Mouse (Mus musculus): Measurements from ENCODE around the gene Ndrg4.

Ndrg4 gene

DNA sequence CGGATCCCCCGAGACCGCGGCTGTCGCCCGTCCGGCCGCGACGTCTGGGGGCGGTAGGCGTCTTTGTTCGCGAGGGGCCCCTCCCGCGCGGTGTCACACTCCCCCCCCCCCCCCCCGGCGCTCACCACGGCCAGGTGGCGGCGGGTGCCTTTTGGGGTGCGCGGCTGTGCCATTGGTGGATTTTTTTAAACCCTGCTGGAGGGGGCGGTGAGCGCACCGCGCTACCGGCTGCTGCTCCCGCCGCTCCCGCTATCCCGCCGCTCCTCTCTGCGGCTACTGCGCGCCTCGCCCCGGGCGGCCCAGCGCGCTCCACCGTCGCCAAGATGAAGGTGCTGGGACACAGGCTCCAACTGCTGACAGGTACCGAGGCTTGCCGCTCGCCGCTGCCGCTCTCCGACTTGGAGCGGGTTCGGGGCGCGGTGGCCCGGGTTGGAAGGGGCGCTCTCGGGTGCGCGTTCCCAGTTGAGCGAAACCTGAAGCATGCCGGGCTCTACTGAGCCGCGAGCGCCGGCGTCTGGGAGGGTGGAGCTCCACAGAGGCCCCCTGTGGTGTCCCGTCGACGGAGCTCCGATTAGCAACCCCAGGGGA, 1.3 kb downstream of the Ndrg4 start:
- DNase-seq (ENCODE audit: low read depth, low spot score) = no peak

DNA sequence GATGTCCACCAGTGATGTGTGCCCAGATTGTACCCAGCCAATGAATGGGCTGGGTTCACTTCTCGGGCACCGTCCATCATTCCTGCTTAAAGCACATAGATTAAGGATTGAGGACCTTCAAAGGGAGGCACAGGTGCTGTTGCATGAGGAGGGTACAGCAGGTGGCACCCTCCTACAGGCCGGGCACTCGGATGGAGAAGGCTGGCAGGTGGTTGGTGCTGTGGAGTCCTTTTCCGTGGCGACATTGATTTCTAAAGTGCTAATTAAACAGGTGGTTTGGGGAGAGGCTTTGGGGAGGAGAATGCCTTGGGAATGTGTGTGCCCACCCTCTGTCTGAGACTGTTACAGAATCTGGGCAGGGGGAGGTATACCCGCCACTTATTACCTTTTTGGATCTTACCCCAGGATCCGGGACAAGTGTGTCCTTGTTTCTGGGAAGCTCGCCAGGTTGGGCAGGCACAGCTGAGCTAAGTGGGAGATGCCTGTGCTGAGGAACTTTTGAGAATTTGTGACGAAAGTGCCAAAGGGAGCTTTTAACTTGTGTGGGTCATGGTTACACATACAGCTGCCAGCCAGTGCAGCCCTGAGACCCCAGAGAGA, 11.4 kb downstream of the Ndrg4 start:
- no peak for DNase-seq (ENCODE audit: low read depth, low spot score)

DNA sequence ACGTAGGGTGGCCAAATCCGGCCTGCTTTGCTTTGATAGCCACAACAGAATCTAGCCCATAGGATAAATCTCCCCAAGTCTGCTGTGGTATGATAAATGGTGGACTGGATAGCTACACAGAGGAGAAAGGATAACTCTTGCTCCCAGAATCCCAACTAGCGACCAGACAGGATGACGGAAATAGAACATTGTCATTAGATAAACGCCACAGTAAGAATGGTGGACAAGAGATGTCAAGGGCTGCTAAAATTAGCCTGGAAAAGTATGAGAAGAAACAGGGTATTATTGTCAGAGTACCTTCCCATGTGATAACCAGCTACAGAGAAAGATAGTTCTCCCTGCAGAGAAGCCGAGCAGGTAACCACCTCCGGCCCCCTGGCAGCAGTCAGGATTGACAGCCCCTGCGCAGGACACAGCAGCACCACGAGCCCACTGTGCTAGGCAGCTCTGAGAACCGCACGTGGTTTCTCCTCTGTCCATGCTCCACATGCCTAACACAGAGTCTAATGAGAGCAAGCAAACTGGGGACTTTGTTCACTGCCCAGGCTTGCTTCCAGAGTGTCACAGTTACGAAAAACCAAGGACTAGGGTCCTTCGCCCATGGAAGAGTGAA, 14.3 kb downstream of the Ndrg4 start:
- no peak for DNase-seq (ENCODE audit: low read depth, low spot score)

DNA sequence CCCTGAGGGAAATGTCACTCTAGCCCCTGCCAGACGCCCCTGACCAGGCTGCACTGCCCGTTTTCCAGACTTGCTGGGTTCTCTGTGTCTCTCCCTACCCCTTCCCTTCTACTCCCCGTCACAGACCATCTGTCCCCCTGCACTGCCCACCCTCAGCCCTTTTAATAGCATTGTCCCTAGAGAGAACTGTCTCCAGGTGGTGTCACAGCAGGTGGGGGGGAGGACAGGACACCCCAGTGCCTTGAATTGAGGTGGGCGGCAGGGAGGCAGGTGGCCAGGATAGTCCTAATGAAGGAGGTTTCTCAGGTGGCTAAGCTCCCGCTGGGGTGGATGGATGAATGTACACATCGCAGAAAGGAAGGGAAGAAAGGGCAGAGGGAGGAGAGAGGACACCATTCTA, 17.9 kb downstream of the Ndrg4 start:
- no peak for DNase-seq (ENCODE audit: low read depth, low spot score)

DNA sequence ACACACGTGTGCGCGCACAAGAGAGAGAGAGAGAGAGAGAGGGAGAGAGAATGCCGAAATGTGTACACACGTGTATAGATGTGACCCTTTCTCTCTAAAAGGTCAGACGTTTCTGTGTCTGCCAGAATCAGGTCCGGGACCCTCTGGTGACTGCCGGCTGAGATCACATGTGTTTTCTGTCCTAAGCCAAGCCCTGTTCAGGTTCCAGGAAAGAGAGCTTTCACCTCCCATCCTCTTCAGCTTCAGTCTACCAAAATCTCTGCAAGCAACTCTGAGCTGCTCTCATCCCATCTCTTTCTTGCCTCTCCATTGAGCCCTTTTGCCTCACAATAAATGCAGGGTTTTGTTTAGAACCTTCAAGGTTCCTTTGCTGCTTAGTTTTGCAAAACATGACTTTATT, 19.9 kb downstream of the Ndrg4 start:
- DNase-seq (ENCODE audit: low read depth, low spot score) = no peak

DNA sequence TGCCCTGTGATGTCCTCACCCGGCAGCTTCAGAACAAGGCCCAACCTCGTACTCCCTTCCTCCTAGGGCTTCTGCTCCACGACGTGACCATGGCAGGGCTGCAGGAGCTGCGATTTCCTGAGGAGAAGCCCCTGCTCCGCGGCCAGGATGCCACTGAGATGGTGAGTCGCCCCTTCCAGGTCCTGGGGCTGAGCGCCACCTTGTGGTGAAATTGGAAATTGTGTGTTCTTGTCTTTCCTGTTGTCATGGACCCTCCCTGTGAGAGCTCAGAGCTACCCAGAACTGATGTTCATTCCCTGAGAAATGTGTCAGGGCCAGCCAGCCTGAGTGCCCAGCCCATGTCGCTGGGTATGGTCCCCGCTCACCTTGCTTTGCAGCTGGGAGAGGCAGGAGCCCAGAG, 20.3 kb downstream of the Ndrg4 start:
- peak; percentile 93 for DNase-seq (ENCODE audit: low read depth, low spot score)

DNA sequence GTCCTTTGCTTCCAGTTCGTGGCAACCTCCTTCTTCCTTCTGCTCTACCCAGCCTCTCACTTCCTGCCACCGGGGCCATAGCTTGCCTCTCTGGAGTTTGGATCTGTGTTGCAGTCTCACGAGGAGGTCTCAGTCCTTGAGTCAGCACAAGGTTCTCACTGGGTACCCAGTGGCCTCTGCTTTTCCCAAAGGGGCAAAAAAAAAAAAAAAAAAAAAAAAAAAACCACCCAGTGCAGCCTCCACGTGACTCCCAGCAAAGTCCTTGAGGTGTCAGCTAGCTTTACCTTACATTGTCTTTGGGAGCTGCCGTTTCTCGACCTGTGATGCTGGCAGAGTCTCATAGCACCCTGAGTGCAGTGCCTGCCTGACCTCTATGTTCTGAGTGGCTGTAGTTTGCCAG, 21.4 kb downstream of the Ndrg4 start:
- DNase-seq (ENCODE audit: low read depth, low spot score) = no peak

DNA sequence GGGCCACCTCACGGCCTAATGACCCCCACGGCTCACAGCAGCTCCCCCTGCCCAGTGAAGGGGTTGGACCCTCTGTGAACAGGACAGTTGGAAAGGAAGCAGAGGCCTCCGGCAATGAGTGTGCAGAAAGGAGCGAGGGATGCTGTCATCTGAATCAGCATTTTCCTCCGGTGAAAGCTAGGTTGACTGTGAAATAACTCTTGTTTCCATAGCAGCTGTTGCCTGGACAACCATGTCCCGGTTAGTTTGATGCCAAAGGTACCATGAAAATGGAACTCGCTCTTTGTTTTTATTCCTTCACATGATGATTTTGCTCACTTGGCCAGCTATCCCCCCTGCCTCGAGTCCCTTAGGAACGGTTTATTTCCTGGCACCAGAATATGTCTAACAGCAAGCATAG, 23.5 kb downstream of the Ndrg4 start:
- peak; percentile 48 for DNase-seq (ENCODE audit: low read depth, low spot score)

DNA sequence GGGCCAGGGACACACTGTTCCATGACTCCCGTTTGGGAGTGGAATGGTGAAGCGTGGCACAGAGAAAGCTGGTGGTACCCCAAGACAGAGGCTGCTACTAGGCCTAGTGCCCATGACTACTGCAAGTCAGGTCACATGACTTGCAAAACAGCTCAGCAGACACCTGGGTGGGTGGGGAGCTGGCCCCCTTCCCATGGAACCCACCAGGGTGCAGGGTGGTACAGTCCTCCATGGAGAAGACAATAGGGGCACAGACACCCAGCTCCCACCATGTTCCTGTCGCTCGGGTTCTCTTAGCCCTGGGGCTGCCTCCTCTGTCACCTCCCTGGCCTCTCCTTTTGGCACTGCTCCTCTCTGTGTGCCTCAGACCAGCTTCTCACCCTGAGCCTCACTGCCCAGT, 25.0 kb downstream of the Ndrg4 start:
- no peak for DNase-seq (ENCODE audit: low read depth, low spot score)

DNA sequence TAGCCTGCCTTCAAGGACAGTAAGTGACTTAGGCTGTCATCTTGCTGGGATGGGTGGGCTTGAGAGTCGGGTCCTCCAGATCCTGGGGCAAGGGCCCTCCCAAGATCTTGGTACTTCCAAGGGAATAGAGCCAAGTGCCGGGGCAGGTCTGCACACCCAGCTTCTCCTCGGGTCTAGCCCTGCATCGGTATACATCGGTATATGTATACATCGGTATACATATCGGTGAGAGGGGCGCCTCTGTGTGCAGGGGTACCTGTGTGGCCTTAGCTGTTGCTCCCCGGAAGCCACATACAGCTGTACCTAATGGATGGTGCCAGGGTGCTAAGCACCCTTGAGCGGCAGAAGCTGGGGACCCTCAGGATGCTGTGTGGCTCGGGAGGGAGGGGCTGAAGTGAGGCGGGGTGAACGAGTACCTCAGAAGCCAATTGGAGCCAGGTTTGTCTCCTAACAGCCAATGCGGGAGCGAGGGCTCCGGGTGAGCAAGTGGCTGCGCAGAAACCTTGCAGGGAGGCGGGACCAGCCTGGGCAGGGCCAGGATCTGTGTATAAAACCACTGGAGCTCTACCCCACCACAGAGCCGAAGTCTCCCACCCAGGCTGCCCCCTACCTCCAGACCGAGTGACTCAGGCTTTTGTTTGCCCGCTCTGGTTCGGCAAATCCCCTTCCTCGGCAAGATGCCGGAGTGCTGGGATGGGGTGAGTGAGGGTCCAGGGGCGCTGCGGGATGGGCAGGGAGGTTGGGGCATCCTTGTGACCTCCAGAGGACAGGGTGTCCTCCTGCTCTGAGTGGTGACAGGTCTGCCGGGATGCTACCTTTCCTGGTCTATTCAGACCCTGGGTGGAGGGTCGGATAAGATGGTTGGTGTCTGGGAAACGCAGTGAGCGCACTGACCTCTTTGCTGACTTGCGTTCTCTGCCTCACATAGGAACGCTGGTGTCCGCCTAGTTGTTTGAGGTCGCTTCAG, 26.0 kb downstream of the Ndrg4 start:
- peak; percentile 91 for DNase-seq (ENCODE audit: low read depth, low spot score)

DNA sequence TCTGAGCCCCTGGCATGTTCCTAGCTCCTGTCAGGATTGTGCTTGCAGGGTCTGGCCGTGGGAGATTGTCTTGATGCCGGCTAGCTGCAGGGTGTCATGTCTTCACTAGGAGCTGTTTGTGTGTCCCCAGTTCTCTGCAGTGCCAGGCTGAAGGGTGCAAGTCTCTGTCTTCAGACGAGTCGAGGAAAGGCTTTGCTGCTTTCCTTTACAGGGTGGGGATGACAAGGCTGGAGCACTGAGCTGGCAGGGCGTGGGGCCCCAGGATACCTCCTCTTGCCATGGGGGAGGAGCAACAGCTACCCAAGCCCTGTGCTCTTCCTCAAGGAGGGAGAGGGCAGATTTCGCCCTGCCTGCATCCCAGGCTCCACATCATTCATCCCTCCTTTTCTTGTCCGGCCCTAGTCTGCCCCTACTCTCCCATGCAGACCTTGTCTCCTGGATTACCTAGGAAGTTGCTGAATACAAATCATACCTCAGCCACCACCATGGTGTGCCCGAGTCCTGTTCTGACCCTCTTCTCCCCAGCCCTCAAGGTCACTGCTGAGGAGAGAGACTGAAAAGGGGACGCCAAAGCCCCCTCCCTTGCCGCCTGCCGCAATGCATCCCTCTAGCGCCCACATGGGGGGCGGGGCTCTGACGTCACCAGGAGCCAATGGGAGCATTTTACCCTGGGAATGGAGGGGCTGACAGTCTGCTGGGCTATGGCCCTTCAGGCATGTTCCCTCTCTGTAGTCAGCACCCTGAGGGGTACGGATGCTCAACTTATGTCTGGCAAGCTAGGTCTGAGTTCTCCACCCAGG, 26.9 kb downstream of the Ndrg4 start:
- peak; percentile 55 for DNase-seq (ENCODE audit: low read depth, low spot score)

DNA sequence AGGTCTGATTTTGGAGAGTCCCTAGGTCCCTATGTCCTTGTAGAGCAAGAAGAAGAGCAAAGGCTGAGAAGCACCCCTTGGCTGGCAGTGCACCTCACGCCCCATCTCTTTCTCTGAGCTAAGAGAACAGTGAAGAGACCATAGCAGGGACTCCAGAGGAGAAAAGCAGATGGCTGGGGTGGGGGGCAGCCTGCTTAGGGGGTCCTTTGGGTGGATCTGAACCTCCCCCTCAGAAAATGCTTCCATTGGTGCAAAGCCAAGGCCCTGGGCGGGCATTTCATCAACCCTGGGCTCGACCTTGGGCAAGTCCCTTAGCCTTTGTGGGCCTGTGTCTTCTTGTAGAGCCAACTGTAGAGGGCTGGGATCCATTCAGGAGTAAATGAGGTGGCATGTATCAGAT, 27.8 kb downstream of the Ndrg4 start:
- no peak for DNase-seq (ENCODE audit: low read depth, low spot score)

DNA sequence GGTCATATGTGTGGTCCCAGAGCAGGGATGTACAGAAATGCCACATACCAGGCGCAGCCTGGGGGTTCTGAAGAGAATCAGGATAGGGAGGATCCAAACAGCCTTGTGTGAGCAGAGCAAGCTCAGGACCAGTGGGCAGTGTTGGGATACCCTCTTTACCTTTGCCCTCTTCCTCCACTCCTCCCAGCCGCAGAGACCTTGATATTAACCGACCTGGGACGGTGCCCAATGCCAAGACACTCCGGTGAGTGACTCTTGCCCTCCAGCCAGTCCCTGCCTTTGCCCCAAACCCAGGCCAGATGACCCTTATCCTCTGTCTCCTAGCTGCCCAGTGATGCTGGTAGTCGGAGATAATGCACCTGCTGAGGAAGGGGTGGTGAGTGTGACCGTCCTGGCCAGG, 32.8 kb downstream of the Ndrg4 start:
- DNase-seq (ENCODE audit: low read depth, low spot score) = no peak

DNA sequence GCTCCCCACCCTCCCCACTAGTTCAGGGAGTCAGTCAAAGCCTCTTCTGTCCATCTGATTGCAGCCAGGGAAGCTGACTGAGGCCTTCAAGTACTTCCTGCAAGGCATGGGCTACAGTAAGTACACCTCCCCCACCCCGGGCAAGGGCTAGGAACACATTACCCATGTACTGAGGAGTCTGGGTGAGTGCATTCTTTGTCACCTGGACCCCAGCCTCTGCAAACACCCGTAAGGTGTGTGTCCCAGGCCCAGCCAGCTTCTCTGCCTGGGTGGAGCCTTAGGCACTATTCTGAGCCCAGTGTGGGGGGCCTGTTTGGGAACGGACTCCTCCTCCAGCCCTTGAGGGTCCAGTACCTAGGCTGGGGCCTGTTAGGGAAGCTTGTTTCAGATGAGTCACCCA, 34.2 kb downstream of the Ndrg4 start:
- DNase-seq (ENCODE audit: low read depth, low spot score) = no peak

DNA sequence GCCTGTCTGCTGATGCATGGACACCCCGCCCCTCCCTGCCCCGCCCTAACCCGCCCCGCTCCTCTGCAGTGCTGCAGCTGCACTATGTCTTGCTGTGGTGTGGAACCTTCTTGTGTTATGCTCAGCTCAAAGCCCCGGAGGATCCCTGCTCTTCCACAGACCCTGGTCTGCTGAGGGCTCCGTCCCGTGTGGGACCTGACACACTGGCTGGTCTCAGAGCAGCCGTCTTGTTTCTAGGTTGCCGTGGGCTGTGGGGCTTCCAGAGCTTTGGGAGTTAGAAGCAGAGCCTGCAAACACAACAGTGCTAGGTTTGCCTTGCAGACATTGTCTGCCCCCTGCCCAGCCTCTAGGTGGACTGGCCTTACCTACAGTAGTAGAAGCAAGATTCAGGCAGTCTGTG, 35.6 kb downstream of the Ndrg4 start:
- no peak for DNase-seq (ENCODE audit: low read depth, low spot score)

DNA sequence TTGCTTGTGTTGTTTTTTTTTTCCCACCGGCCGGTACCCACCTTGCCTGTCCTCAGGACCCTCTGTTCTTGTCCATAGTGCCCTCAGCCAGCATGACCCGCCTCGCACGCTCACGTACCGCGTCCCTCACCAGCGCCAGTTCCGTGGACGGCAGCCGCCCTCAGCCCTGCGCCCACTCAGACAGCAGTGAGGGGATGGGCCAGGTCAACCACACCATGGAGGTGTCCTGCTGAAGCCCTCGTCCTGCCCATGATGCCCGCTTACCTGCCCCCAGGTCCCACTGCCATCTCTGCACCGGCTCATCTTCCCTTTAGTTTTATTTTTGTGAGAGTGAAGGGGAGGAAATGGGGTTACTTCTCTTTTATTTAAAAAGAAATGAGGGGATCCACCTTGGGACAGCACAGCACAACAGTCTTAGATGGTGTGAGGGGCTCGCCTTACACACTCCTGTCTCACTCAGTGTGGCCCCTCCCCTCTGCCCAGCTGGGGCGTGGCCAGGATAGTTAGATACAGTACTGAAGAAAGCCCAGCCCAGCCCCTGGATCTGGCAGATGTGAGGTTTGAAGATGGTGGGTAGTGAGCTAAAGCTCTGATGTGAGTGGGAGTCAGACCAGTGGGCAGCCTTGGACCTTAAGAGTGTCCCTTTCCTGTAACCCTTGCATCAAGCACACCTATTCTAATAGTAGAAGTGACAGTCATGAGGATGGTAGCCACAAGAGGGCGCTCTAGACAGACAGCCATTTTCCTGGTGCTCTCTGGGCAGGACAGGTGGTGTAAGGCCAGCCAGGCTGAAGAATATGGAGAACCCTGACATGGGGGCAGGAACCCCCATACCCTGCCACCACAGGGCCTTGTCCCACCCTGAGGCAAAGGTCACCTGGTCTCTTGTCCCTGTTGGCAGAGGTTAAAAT, 36.6 kb downstream of the Ndrg4 start:
- DNase-seq (ENCODE audit: low read depth, low spot score) = peak; percentile 76

DNA sequence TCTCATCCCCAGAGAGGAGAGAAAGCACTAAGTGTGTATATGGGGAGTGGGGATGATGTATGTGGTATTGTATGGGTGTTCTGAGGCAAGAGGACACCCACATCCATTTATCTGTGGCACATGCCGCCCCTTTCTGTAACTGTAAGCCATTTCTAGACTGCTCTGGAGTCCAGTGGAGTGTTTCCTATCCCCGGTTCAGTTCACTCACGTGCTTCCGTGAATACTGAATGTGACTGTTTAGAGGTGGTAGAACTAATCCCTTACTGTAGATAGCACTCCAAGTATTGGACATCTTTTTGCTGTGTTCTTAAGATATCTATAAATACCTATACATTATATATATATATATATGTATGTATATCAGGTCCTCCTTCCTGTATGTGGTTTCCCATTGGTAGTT, 37.6 kb downstream of the Ndrg4 start:
- no peak for DNase-seq (ENCODE audit: low read depth, low spot score)

DNA sequence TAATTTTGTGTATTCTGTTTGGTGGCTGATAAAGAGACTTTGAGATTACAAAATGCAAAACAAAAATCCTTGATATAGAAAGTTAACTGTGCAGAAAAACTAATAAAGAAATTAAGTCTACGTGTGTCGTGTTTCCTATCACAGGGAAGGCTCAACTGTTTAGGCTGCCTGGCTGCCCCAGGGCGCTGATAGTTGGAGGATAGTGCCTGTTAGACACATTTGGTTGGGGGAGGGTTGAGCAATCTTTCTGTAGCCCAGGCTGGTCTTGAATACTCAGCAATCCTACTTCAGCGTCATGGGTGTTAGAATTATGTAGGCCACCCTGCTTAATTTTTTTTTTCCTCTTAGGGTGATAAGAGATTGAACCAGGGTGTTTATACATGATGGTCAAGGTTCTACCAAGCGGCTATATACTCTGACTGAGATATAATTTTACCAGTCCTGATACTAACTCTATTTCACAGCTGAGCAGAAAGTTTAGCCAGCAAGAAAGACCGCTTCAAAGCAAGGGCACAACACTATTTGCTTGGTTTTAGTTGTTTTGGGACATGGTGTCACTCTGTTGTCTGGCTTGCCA, 38.1 kb downstream of the Ndrg4 start:
- no peak for DNase-seq (ENCODE audit: low read depth, low spot score)

DNA sequence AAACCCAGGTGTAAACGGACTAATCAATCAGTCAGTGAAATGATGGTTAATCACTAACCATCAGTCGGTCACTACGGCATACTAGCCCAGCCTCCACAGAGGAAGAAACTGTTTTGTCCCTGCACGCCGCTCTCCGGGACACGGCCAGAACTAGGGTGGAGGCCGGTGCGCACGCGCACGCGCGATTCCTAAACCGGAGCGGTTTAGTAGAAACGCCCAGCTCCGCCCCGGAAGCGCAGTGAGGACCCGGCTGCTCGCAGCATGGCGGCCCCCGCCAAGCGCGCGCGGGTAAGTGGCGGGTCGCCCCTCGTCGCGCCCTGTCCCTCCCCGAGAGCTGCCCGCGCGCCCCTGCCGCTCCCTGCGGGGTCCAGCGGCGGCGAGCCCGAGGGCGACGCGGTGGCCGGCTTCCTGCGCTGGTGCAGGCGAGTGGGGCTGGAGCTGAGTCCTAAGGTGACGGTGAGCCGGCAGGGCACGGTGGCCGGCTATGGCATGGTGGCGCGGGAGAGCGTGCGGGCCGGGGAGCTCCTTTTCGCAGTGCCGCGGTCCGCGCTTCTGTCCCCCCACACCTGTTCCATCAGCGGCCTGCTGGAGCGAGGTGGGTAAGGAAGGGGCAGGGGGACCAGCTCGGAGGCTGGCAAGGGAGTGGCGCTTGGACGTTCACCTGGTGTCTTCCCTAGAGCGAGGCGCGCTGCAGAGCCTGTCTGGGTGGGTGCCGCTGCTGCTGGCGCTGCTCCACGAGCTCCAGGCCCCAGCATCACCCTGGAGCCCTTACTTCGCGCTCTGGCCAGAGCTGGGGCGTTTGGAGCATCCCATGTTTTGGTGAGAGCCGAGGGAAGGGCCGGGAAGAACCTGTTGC, 39.1 kb downstream of the Ndrg4 start, which contains the start of gene Setd6:
Setd6 (plus strand) TSS at position 206 of the 856 bp plus-strand sequence.
- DNase-seq (ENCODE audit: low read depth, low spot score) = peak; percentile 90

Measured in mesoderm, embryonic 11.5 days (tissue).